Mouse (Mus musculus) left cerebral cortex, postnatal 10 days (tissue): ENCODE results near the gene Slc5a9. TPM values are rescaled to one million over a fixed set of nuclear protein-coding genes. Genes with fewer than 3 reads are reported as not detected.
"Not testable (repeated sequence)": the region's sequence is repeated elsewhere in the genome, so short reads cannot be mapped to it uniquely, and the experiment has no call there.

Experiments
- DNase-seq, 2 experiments: peaks; one replicate each; pipeline ENCODE4 v3.0.0; 2021 to 2022; ENCODE audit warnings: low spot score in 2 of 2, mixed read lengths in 1 of 2; ENCODE audit errors: extremely low spot score in 1 of 2
- intact Hi-C: fragments of 180-260 bp; cut with DNase I; formaldehyde crosslinking; loops from one replicate; pipeline ENCODE4 v1.15.1; 2025
- total RNA-seq, 2 experiments: library from RNA; stranded (reverse); gene quantifications; 2 replicates each; pipeline ENCODE4 v1.2.3; 2021

Slc5a9 gene
- total RNA-seq: not detected

- intact Hi-C loops: no loop called here
- no peak for DNase-seq
Measured at GRCm38 (mm10) chr4:111902775-111903174, at the start of gene Slc5a9. TSS of gene Slc5a9 (minus strand) at chr4:111902918.

GRCm38 (mm10) chr4:111919092-111919491 lies 16.4 kb upstream of the Slc5a9 start, which contains the start of gene Skint8:
TSS of gene Skint8 (plus strand) at chr4:111919392.
- no peak for DNase-seq
- intact Hi-C loops: no loop called here

GRCm38 (mm10) chr4:111907926-111908325 lies 5.2 kb upstream of the Slc5a9 start:
- intact Hi-C loops: no loop called here
- DNase-seq: peak in 1 of 2 experiments; percentile 34

- DNase-seq: no peak
- intact Hi-C loops: no loop called here
Measured at GRCm38 (mm10) chr4:111901473-111901872, 1.2 kb downstream of the Slc5a9 start.

GRCm38 (mm10) chr4:111900491-111900890 lies 2.2 kb downstream of the Slc5a9 start:
- intact Hi-C loops, DNase-seq: not testable (repeated sequence)

GRCm38 (mm10) chr4:111898566-111898965 lies 4.2 kb downstream of the Slc5a9 start:
- DNase-seq: no peak
- intact Hi-C loops: no loop called here

- intact Hi-C loops: no loop called here
- DNase-seq: no peak
Measured at GRCm38 (mm10) chr4:111897755-111898154, 5.0 kb downstream of the Slc5a9 start.

GRCm38 (mm10) chr4:111892138-111892537 lies 10.6 kb downstream of the Slc5a9 start:
- no peak for DNase-seq
- intact Hi-C loops: no loop called here

- intact Hi-C loops: loop anchor here (5.0 kb wide), 1 partner anchor 91 kb away; no protein-coding TSS in a partner anchor
- peak; percentile 50 to 76 for DNase-seq
Measured at GRCm38 (mm10) chr4:111886607-111887006, 16.1 kb downstream of the Slc5a9 start.

GRCm38 (mm10) chr4:111886018-111886417 lies 16.7 kb downstream of the Slc5a9 start:
- intact Hi-C loops: loop anchor here (5.0 kb wide), 1 partner anchor 91 kb away; no protein-coding TSS in a partner anchor
- peak; percentile 61 for DNase-seq

GRCm38 (mm10) chr4:111883543-111883942 lies 19.2 kb downstream of the Slc5a9 start:
- no peak for DNase-seq
- intact Hi-C loops: no loop called here

GRCm38 (mm10) chr4:111880112-111880875 lies 22.4 kb downstream of the Slc5a9 start:
- intact Hi-C loops: no loop called here
- no peak for DNase-seq

- peak in 1 of 2 experiments; percentile 9 for DNase-seq
Measured at GRCm38 (mm10) chr4:111867743-111868401, 34.8 kb downstream of the Slc5a9 start.

GRCm38 (mm10) chr4:111866701-111867100 lies 36.0 kb downstream of the Slc5a9 start:
- peak in 1 of 2 experiments; percentile 56 for DNase-seq
- intact Hi-C loops: no loop called here

More at GRCm38 (mm10) chr4:111867743-111868401, 34.8 kb downstream of the Slc5a9 start:
- intact Hi-C loops: no loop called here

GRCm38 (mm10) chr4:111852626-111853025 lies 50.1 kb downstream of the Slc5a9 start:
- intact Hi-C loops: no loop called here
- no peak for DNase-seq

GRCm38 (mm10) chr4:111838882-111839281 lies 63.8 kb downstream of the Slc5a9 start:
- DNase-seq: no peak
- intact Hi-C loops: no loop called here
